Mouse (Mus musculus): ENCODE data around the gene H1fx. TPM values are rescaled to one million over a fixed set of nuclear protein-coding genes. Genes with fewer than 3 reads are reported as not detected.
"Not testable (repeated sequence)": the region's sequence is repeated elsewhere in the genome, so short reads cannot be mapped to it uniquely, and the experiment has no call there.

Gene H1fx
- polyA plus RNA-seq, 1 experiment from 2014 or later = 27.8 TPM

DNA sequence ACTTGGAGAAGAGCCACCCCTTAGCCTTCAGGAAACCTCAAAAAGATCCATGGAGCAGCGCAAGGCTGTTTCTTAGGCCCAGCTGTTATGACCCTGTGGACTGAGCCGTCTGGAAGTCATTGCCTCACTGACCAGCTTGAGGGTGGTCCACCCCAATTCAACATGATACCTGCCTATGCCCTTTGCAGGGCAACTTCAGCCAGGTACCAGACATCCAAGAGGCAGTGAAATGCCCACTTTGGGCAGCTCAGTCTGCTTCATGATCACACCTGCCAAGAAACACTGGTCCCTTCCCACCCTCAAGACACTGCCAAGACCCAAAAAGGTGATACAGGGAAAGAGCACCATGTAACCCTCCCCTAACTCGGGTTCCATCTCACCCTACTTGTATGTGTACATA, 1.7 kb downstream of the H1fx start:
- Histone ChIP-seq H3K27ac (peak overlapping the region; percentile 11; the same call in 1 of the 2 replicates), H3K4me2 (replicated peaks) (peak overlapping the region; percentile 80), H3K27me3 (no peaks in the 10 kb centered on the region), H3K4me1 (peaks cover 20% of the 10 kb centered on the region), H3K9ac (no peak overlapping the region), H3K4me3 (peak overlapping the region; percentile 98), H3K36me3 (peaks cover 13% of the 10 kb centered on the region), H3K9me3 (no peaks in the 10 kb centered on the region)
- 58% methylated on average over 3 of the region's 3 CpGs for WGBS
- ATAC-seq (ENCODE audit: low FRiP score, low read depth) = no peak

DNA sequence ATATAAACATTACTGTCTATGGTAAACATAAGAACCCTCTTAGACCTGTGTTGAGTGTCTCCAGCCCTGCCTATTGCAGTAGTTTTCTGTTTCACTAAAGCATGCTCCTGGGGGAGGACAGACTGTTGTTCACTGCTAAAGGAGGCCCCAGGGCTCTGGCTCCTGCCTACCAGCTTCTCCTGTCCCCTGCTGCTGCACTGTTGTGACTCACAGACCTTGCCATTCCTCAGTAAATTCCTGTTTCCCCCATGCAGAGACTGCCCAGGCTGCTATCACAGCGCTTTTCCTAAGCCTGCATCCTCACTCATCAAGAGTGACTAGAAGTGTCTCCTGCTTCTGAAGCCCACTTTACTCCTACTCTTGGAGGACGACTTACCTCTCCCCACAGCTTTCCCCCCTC, 11.4 kb downstream of the H1fx start:
- no peak for ATAC-seq (ENCODE audit: low FRiP score, low read depth)
- WGBS = 27% methylated on average over 2 of the region's 2 CpGs
- H3K9ac ChIP-seq = no peak overlapping the region

DNA sequence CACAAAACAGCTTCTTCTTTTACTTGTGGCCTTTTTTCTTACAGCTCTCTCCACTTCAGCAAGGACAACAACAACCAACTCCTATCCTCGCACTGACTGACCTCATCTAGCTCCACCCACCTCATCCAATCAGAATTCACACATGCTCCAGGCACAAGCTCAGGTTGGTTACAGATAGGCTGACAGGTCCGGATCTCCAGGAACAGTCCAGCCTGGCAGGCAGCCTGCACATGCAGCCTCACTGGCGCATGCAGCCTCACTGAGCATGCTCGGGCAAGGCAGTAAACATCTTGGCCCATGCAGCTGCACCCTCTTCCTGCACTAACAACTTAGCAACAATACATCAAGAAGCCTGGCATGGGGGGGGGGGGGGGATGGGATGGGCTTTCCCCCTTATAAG, 19.0 kb downstream of the H1fx start:
- not testable (repeated sequence) for H3K36me3 ChIP-seq; H3K27me3 ChIP-seq; H3K4me3 ChIP-seq; H3K27ac ChIP-seq; H3K9ac ChIP-seq; H3K4me2 ChIP-seq (replicated peaks); H3K4me1 ChIP-seq; ATAC-seq (ENCODE audit: low FRiP score, low read depth)
- H3K9me3 ChIP-seq = peaks cover 13% of the 10 kb centered on the region
- WGBS = 62% methylated on average over 4 of the region's 4 CpGs

More for the DNA sequence above, 11.4 kb downstream of the H1fx start:
- no peak overlapping the region for H3K4me3 ChIP-seq
- H3K36me3 ChIP-seq = no peaks in the 10 kb centered on the region
- no peaks in the 10 kb centered on the region for H3K9me3 ChIP-seq
- H3K27ac ChIP-seq = no peak overlapping the region
- no peak overlapping the region for H3K4me2 ChIP-seq (replicated peaks)
- H3K4me1 ChIP-seq = no peaks in the 10 kb centered on the region
- no peaks in the 10 kb centered on the region for H3K27me3 ChIP-seq

DNA sequence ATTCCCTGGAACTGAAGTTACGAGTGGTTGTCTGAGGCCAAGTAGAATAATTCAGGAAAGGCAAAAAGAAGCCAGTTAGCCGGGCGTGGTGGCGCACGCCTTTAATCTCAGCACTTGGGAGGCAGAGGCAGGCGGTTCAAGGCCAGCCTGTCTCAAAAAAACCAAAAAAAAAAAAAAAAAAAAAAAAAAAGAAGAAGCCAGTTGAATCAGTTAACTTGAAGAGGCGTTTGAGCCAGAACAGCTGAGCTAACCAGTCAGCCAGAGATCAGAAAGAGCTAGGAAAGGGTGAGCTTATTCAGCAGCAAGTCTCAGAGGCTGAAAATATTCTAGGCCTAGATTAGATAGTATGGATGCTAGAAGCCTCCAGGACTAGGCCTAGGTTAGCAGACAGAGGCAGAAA, 39.3 kb downstream of the H1fx start:
- no peak overlapping the region for H3K4me3 ChIP-seq
- no peak for ATAC-seq (ENCODE audit: low FRiP score, low read depth)
- H3K9ac ChIP-seq = no peak overlapping the region
- H3K4me2 ChIP-seq (replicated peaks) = no peak overlapping the region
- no peak overlapping the region for H3K27ac ChIP-seq
- H3K36me3 ChIP-seq = 0 out of 2 replicates have a peak, but pooled peaks cover 6% of the 10 kb centered on the region
- H3K4me1 ChIP-seq = peaks cover 2% of the 10 kb centered on the region; the same call in 1 of the 2 replicates
- 86% methylated on average over 7 of the region's 7 CpGs for WGBS
- no peaks in the 10 kb centered on the region for H3K9me3 ChIP-seq
- no peaks in the 10 kb centered on the region for H3K27me3 ChIP-seq

DNA sequence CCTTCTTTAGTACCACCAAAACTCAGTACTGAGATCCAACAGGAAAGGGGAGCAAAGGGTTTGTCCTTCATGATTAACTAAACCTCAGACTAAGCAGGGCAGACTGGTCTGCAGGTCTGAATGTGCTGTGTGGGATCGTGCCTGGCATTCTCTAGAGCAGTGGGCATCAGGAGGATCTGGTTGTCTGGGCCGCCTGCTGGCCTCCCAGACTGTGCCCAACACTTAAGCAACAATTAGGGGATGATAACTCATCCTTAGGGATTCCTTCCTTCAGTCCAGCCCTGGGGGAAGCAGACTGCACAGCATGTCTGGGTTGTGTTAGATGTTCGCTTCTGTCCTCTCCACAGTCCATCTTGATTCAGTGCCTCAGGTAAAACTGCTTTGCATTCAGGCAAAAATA, 42.5 kb downstream of the H1fx start:
- no peaks in the 10 kb centered on the region for H3K9me3 ChIP-seq
- ATAC-seq (ENCODE audit: low FRiP score, low read depth) = no peak
- H3K36me3 ChIP-seq = peaks cover 36% of the 10 kb centered on the region
- peaks cover 2% of the 10 kb centered on the region; the same call in 1 of the 2 replicates for H3K4me1 ChIP-seq
- no peak overlapping the region for H3K4me3 ChIP-seq
- WGBS = 90% methylated on average over 3 of the region's 3 CpGs
- no peak overlapping the region for H3K27ac ChIP-seq
- H3K27me3 ChIP-seq = no peaks in the 10 kb centered on the region
- H3K4me2 ChIP-seq (replicated peaks) = no peak overlapping the region
- H3K9ac ChIP-seq = no peak overlapping the region

DNA sequence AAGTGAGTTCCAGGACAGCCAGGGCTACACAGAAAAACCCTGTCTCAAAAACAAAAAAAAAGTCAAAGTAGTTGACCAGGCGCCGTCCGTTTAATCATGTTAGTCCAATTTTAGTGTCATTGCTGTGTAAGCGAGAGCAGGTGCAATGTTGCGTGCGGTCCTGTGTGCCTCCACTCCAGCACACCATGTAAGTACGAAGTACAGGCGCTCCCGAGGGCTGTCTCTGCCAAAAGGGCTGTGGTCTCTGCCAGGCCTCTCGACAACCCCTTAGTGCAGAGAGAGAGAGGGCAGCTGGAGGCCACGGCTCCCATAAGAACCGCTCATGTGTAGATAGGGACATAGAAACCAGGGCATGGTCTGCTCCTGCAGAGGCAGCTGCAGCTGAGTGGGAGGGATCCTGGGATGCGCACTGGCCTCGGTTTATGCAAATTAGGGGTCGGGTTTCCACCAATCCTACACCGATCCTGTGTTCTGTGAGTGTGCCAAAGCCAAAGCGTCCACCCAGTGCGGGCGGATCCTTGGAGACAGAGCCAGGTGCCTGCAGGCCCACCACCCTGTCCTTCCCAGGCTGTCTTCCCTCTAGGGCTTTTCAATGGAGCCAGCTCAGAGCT, 44.2 kb downstream of the H1fx start:
- Histone ChIP-seq H3K27ac (no peak overlapping the region), H3K4me1 (peaks cover 2% of the 10 kb centered on the region; the same call in 1 of the 2 replicates), H3K9ac (no peak overlapping the region), H3K4me3 (no peak overlapping the region), H3K9me3 (no peaks in the 10 kb centered on the region), H3K36me3 (peaks cover 52% of the 10 kb centered on the region), H3K27me3 (no peaks in the 10 kb centered on the region), H3K4me2 (replicated peaks) (no peak overlapping the region)
- WGBS = 40% methylated on average over 19 of the region's 19 CpGs
- ATAC-seq (ENCODE audit: low FRiP score, low read depth) = peak; percentile 92

DNA sequence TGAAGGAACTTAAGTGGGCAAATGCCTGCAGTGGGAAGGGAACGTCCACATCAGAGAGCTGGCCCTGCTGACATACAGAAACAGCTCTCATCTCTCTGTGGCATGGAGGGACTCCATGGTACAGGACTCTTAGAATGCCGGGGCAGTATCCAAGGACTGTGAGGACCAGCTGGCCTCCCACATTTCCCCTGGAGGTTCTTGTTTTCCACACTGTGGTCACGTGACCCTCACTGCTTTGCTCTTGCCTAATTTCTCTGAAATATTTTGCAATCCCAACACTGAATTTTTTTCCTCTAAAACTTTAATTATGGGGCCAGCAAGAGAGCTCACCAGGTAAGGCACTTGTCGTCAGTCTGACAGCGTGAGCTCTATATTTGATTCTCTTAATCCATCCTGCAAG, 46.4 kb downstream of the H1fx start:
- 82% methylated on average over 5 of the region's 5 CpGs for WGBS
- peaks cover 67% of the 10 kb centered on the region for H3K36me3 ChIP-seq
- H3K27ac ChIP-seq = no peak overlapping the region
- no peaks in the 10 kb centered on the region for H3K27me3 ChIP-seq
- no peak overlapping the region for H3K9ac ChIP-seq
- ATAC-seq (ENCODE audit: low FRiP score, low read depth) = no peak
- H3K4me2 ChIP-seq (replicated peaks) = no peak overlapping the region
- H3K9me3 ChIP-seq = no peaks in the 10 kb centered on the region
- H3K4me3 ChIP-seq = no peak overlapping the region
- peaks cover 2% of the 10 kb centered on the region; the same call in 1 of the 2 replicates for H3K4me1 ChIP-seq

Small RNAs within 50 kb of the gene (microRNA-seq; reads per million reads assigned to microRNA genes)
- not detected for gene Gm47286

Other genes starting within 250 kb of the H1fx start
- gene Gp9, start 203.6 kb downstream of the H1fx start, polyA plus RNA-seq (2015; fragmentation: Nextera tagmentation; extraction: Ambion mirVana) = 0.94 and 1.6 TPM in 2 replicates
- gene Rab43, start 169.5 kb downstream of the H1fx start, polyA plus RNA-seq (2015; fragmentation: Nextera tagmentation; extraction: Ambion mirVana) = 9.8 and 10.3 TPM in 2 replicates
- 3.7 and 6.8 TPM in 2 replicates for gene Gm45140, start 145.8 kb downstream of the H1fx start, polyA plus RNA-seq (2015; fragmentation: Nextera tagmentation; extraction: Ambion mirVana)
- gene Isy1, start 142.8 kb downstream of the H1fx start, polyA plus RNA-seq (2015; fragmentation: Nextera tagmentation; extraction: Ambion mirVana) = 46.7 and 53.7 TPM in 2 replicates
- gene Cnbp, start 130.5 kb downstream of the H1fx start, polyA plus RNA-seq (2015; fragmentation: Nextera tagmentation; extraction: Ambion mirVana) = 1,115 and 1,121 TPM in 2 replicates
- gene Copg1, start 93.8 kb downstream of the H1fx start, polyA plus RNA-seq (2015; fragmentation: Nextera tagmentation; extraction: Ambion mirVana) = 186 and 193 TPM in 2 replicates
- gene Hmces, start 67.7 kb downstream of the H1fx start, polyA plus RNA-seq (2015; fragmentation: Nextera tagmentation; extraction: Ambion mirVana) = 66.8 and 69.0 TPM in 2 replicates
- gene Rab7, start 63.6 kb upstream of the H1fx start, polyA plus RNA-seq (2015; fragmentation: Nextera tagmentation; extraction: Ambion mirVana) = 184 and 186 TPM in 2 replicates
- 391 and 427 TPM in 2 replicates for gene Rpn1, start 102.8 kb upstream of the H1fx start, polyA plus RNA-seq (2015; fragmentation: Nextera tagmentation; extraction: Ambion mirVana)
- gene Gata2, start 212.3 kb upstream of the H1fx start, polyA plus RNA-seq (2015; fragmentation: Nextera tagmentation; extraction: Ambion mirVana) = 11.9 and 12.0 TPM in 2 replicates
- gene Dnajb8, start 240.6 kb upstream of the H1fx start, polyA plus RNA-seq (2015; fragmentation: Nextera tagmentation; extraction: Ambion mirVana) = not detected in 2 replicates

Data from limb, embryonic 13.5 days (tissue).